Mouse (Mus musculus): ENCODE measurements around the gene Klra8. TPM values are rescaled to one million over a fixed set of nuclear protein-coding genes. Genes with fewer than 3 reads are reported as not detected.
"Not testable (repeated sequence)": the region's sequence is repeated elsewhere in the genome, so short reads cannot be mapped to it uniquely, and the experiment has no call there.

Gene Klra8
- polyA plus RNA-seq (2014; fragmentation: Nextera tagmentation; extraction: Ambion mirVana) = not detected in 2 replicates

DNA sequence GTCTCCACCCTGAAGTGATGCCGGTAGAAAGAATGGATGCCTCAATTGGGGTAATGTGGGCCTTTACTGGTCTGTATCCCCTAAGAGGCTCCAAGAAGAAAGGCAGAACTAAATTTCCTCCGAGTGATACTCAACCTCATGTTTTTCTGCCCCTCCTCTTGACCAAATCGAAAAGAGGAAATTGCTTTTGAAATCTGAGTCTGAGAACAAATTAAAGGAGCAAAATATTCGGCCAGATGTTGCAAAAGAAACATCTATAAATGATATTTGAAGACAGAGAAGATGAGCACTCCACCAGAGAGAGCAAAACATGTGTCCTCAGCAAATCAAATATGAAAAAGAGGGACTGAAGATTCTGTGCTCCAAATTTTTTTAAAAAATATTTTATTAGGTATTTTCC lies at the start of gene Klra8:
TSS of gene Klra8 (minus strand) at position 101 of the 400 bp plus-strand sequence.
- H3K4me1 ChIP-seq (ENCODE audit: control insufficient read depth, insufficient read depth, low read length); H3K27me3 ChIP-seq (ENCODE audit: control insufficient read depth, insufficient read depth, low read length); DNase-seq (ENCODE audit: low spot score, missing footprints); H3K9ac ChIP-seq (ENCODE audit: low read length); H3K4me3 ChIP-seq (ENCODE audit: low read depth, low read length); ATAC-seq (ENCODE audit: low FRiP score); H3K36me3 ChIP-seq (ENCODE audit: control insufficient read depth, insufficient read depth, low read length); H3K4me2 ChIP-seq; H3K9me3 ChIP-seq (ENCODE audit: control insufficient read depth, low read length); H3K27ac ChIP-seq (ENCODE audit: low read depth, low read length): not testable (repeated sequence)
- WGBS = 68% methylated on average over 4 of the region's 4 CpGs

- H3K27ac ChIP-seq (ENCODE audit: low read depth, low read length) = no peak overlapping the region
- no peak for ATAC-seq (ENCODE audit: low FRiP score)
- WGBS = 84% methylated on average over 1 of the region's 1 CpGs
- no peaks in the 10 kb centered on the region for H3K27me3 ChIP-seq (ENCODE audit: control insufficient read depth, insufficient read depth, low read length)
- H3K9me3 ChIP-seq (ENCODE audit: control insufficient read depth, low read length) = no peaks in the 10 kb centered on the region; the same call in 1 of the 2 replicates
- no peak for DNase-seq (ENCODE audit: low spot score, missing footprints)
- H3K4me2 ChIP-seq = no peak overlapping the region
- no peaks in the 10 kb centered on the region for H3K36me3 ChIP-seq (ENCODE audit: control insufficient read depth, insufficient read depth, low read length)
- no peaks in the 10 kb centered on the region for H3K4me1 ChIP-seq (ENCODE audit: control insufficient read depth, insufficient read depth, low read length)
- no peak overlapping the region for H3K9ac ChIP-seq (ENCODE audit: low read length)
- H3K4me3 ChIP-seq (ENCODE audit: low read depth, low read length) = no peak overlapping the region
Measured at GRCm38 (mm10) chr6:130110485-130110884, 19.2 kb downstream of the Klra8 start.

- not testable (repeated sequence) for ATAC-seq (ENCODE audit: low FRiP score); H3K4me2 ChIP-seq; DNase-seq (ENCODE audit: low spot score, missing footprints); H3K9ac ChIP-seq (ENCODE audit: low read length); H3K27ac ChIP-seq (ENCODE audit: low read depth, low read length); H3K27me3 ChIP-seq (ENCODE audit: control insufficient read depth, insufficient read depth, low read length); H3K4me3 ChIP-seq (ENCODE audit: low read depth, low read length); H3K9me3 ChIP-seq (ENCODE audit: control insufficient read depth, low read length); H3K36me3 ChIP-seq (ENCODE audit: control insufficient read depth, insufficient read depth, low read length); H3K4me1 ChIP-seq (ENCODE audit: control insufficient read depth, insufficient read depth, low read length)
- WGBS = 86% methylated on average over 3 of the region's 3 CpGs
Measured at GRCm38 (mm10) chr6:130102743-130103142, 27.0 kb downstream of the Klra8 start.

- H3K9me3 ChIP-seq (ENCODE audit: control insufficient read depth, low read length) = no peaks in the 10 kb centered on the region
- H3K27ac ChIP-seq (ENCODE audit: low read depth, low read length) = no peak overlapping the region
- DNase-seq (ENCODE audit: low spot score, missing footprints) (no peak), ATAC-seq (ENCODE audit: low FRiP score) (no peak)
- H3K4me1 ChIP-seq (ENCODE audit: control insufficient read depth, insufficient read depth, low read length) = no peaks in the 10 kb centered on the region
- H3K36me3 ChIP-seq (ENCODE audit: control insufficient read depth, insufficient read depth, low read length) = no peaks in the 10 kb centered on the region
- no peak overlapping the region for H3K4me2 ChIP-seq
- H3K9ac ChIP-seq (ENCODE audit: low read length) = no peak overlapping the region
- WGBS = 78% methylated on average over 5 of the region's 5 CpGs
- H3K27me3 ChIP-seq (ENCODE audit: control insufficient read depth, insufficient read depth, low read length) = no peaks in the 10 kb centered on the region
- H3K4me3 ChIP-seq (ENCODE audit: low read depth, low read length) = no peak overlapping the region
Measured at GRCm38 (mm10) chr6:130092336-130092948, 37.3 kb downstream of the Klra8 start.

DNA sequence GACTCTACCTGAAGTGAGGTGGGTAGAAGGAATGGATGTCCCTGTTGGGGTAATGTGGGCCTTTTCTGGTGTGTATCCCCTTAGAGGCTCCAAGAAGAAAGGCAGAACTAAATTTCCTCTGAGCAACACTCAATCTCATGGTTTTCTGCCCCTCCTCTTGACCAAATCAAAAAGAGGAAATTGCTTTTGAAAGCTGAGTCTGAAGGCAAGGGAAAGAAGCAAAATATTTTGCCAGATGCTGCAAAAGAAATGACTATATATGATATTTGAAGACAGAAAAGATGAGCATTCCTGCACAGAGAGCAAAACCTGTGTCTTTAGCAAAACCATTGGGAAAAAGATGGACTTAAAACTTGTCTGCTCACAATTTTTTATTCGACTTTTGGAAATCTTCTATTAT lies 62.5 kb downstream of the Klra8 start, which contains the start of gene Klra4:
TSS of gene Klra4 (minus strand) at position 101 of the 400 bp plus-strand sequence.
- not testable (repeated sequence) for H3K27me3 ChIP-seq (ENCODE audit: control insufficient read depth, insufficient read depth, low read length); H3K27ac ChIP-seq (ENCODE audit: low read depth, low read length); H3K9ac ChIP-seq (ENCODE audit: low read length); H3K36me3 ChIP-seq (ENCODE audit: control insufficient read depth, insufficient read depth, low read length); H3K4me1 ChIP-seq (ENCODE audit: control insufficient read depth, insufficient read depth, low read length); DNase-seq (ENCODE audit: low spot score, missing footprints); H3K9me3 ChIP-seq (ENCODE audit: control insufficient read depth, low read length); H3K4me3 ChIP-seq (ENCODE audit: low read depth, low read length); ATAC-seq (ENCODE audit: low FRiP score); H3K4me2 ChIP-seq
- 76% methylated on average over 1 of the region's 1 CpGs for WGBS

Other genes with a start within 250 kb of the Klra8 start
- gene Klra5, start 212.2 kb downstream of the Klra8 start, polyA plus RNA-seq (2014; fragmentation: Nextera tagmentation; extraction: Ambion mirVana) = not detected in 2 replicates
- gene Klra6, start 102.9 kb downstream of the Klra8 start, polyA plus RNA-seq (2014; fragmentation: Nextera tagmentation; extraction: Ambion mirVana) = not detected in 2 replicates
- not detected in 2 replicates for gene Klra4, start 62.6 kb downstream of the Klra8 start, polyA plus RNA-seq (2014; fragmentation: Nextera tagmentation; extraction: Ambion mirVana)
- gene Klra9, start 63.2 kb upstream of the Klra8 start, polyA plus RNA-seq (2014; fragmentation: Nextera tagmentation; extraction: Ambion mirVana) = not detected in 2 replicates
- not detected in 2 replicates for gene Klra7, start 103.4 kb upstream of the Klra8 start, polyA plus RNA-seq (2014; fragmentation: Nextera tagmentation; extraction: Ambion mirVana)
- gene Klra10, start 152.0 kb upstream of the Klra8 start, polyA plus RNA-seq (2014; fragmentation: Nextera tagmentation; extraction: Ambion mirVana) = not detected in 2 replicates
- gene Klra3, start 207.7 kb upstream of the Klra8 start, polyA plus RNA-seq (2014; fragmentation: Nextera tagmentation; extraction: Ambion mirVana) = not detected in 2 replicates